Mouse (Mus musculus): Measurements from ENCODE around the gene Pgc. TPM values are rescaled to one million over a fixed set of nuclear protein-coding genes. Genes with fewer than 3 reads are reported as not detected.
A peak's percentile ranks its signal among the peaks of the same experiment; 100 is the strongest.

Pgc gene
- total RNA-seq, 2 experiments from 2014 or later: not detected

- intact Hi-C loops (cut with DNase I): loop anchor here (5.0 kb wide), 1 partner anchor 363 kb away; no protein-coding TSS in a partner anchor
- TF ChIP-seq CTCF (IDR thresholded peaks at IDR 0.05): no peak
Measured at GRCm38 (mm10) chr17:47738879-47739798, 12.5 kb downstream of the Pgc start.

DNA sequence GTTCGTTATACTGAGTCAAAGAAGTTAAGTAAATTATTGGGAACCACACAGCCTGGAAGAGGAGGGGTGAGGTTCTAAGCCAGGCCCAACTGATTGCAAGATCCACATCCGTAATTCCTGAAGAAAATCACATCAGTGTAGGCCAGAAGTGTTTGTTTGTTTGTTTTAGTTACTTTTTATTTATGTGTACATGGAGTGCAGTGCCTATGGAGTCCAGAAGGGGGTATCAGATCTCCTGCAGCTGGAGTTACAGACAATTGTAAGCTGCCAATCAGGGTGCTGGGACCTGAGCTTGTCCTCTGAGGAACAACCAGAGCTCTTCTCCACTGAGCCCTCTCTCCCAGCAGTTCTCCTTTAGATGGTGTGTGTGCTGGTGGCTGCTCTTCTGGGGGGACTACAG, 13.5 kb downstream of the Pgc start:
- peak overlapping the region; percentile 36 for H3K27ac ChIP-seq
- DNase-seq (ENCODE audit: extremely low spot score in 1 of 2, low spot score in 2 of 2): no peak
- peak; percentile 23 for TF ChIP-seq CTCF (IDR thresholded peaks at IDR 0.05)
- H3K4me3 ChIP-seq: no peak overlapping the region
- intact Hi-C loops (cut with DNase I): no loop called here

More at GRCm38 (mm10) chr17:47738879-47739798, 12.5 kb downstream of the Pgc start:
- Histone ChIP-seq H3K27ac (peak overlapping the region; percentile 87), H3K4me3 (peak overlapping the region; percentile 76)
- no peak for DNase-seq (ENCODE audit: extremely low spot score in 1 of 2, low spot score in 2 of 2)

GRCm38 (mm10) chr17:47742991-47743734, 16.5 kb downstream of the Pgc start:
- Histone ChIP-seq H3K4me3 (no peak overlapping the region), H3K27ac (no peak overlapping the region)
- intact Hi-C loops (cut with DNase I): no loop called here
- no peak for DNase-seq (ENCODE audit: extremely low spot score in 1 of 2, low spot score in 2 of 2)
- TF ChIP-seq CTCF (IDR thresholded peaks at IDR 0.05): peak; percentile 37

- no peak for TF ChIP-seq CTCF (IDR thresholded peaks at IDR 0.05)
- no peak for DNase-seq (ENCODE audit: extremely low spot score in 1 of 2, low spot score in 2 of 2)
- intact Hi-C loops (cut with DNase I): no loop called here
Measured at GRCm38 (mm10) chr17:47744086-47744485, 17.4 kb downstream of the Pgc start.

GRCm38 (mm10) chr17:47744746-47745368, 18.2 kb downstream of the Pgc start:
- H3K4me3 ChIP-seq: no peak overlapping the region
- DNase-seq (ENCODE audit: extremely low spot score in 1 of 2, low spot score in 2 of 2): no peak
- peak; percentile 38 for TF ChIP-seq CTCF (IDR thresholded peaks at IDR 0.05)
- intact Hi-C loops (cut with DNase I): no loop called here
- H3K27ac ChIP-seq: no peak overlapping the region

More at GRCm38 (mm10) chr17:47744086-47744485, 17.4 kb downstream of the Pgc start:
- Histone ChIP-seq H3K27ac (no peak overlapping the region), H3K4me3 (no peak overlapping the region)

- no peak for DNase-seq (ENCODE audit: extremely low spot score in 1 of 2, low spot score in 2 of 2)
- H3K27ac ChIP-seq: peak overlapping the region; percentile 19; the same call in 1 of the 2 replicates
- no peak overlapping the region for H3K4me3 ChIP-seq
- intact Hi-C loops (cut with DNase I): no loop called here
- no peak for TF ChIP-seq CTCF (IDR thresholded peaks at IDR 0.05)
Measured at GRCm38 (mm10) chr17:47748791-47749553, 22.3 kb downstream of the Pgc start.

DNA sequence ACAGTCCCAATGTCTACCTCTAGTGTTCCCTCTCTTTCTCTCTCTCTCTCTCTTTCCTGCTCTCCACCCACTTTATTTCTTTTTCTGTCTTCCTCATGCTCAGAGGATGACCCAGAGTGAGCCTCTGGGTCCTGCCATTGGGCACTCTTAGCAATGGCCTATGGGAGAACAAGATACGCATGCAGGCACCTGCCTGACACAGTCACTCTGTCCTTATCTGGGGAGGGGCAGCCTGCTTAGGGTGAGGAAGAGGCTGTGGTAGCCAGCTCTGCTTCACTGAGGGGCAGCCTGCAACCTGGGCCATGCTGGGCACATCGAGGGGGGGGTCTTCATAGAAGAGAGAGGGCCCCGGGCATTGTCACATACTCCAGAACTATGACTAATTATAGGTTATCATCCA, 23.0 kb downstream of the Pgc start:
- intact Hi-C loops (cut with DNase I): no loop called here
- no peak for DNase-seq (ENCODE audit: extremely low spot score in 1 of 2, low spot score in 2 of 2)
- H3K4me3 ChIP-seq: no peak overlapping the region
- TF ChIP-seq CTCF (IDR thresholded peaks at IDR 0.05): no peak
- no peak overlapping the region for H3K27ac ChIP-seq

DNA sequence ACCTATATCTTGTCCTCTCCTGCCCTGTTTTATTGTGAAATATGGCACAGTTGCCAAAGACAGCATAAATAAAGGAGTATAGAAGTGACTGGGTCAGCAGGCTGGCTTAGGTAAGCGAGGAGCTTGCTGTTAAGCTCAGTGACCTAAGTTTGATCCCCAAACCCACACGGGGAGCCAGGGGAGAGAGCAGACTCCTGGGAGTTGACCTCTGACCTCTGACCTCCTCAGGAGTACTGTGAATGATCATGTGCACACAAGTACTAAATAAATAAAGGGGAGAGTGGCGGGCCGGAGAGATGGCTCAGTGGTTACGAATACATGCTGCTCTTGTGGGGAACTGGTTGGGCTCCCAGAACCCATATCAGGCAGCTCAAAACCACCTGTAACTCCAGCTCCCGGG, 23.5 kb downstream of the Pgc start:
- TF ChIP-seq CTCF (IDR thresholded peaks at IDR 0.05): no peak
- Histone ChIP-seq H3K27ac (no peak overlapping the region), H3K4me3 (no peak overlapping the region)
- DNase-seq (ENCODE audit: extremely low spot score in 1 of 2, low spot score in 2 of 2): no peak
- intact Hi-C loops (cut with DNase I): no loop called here

DNA sequence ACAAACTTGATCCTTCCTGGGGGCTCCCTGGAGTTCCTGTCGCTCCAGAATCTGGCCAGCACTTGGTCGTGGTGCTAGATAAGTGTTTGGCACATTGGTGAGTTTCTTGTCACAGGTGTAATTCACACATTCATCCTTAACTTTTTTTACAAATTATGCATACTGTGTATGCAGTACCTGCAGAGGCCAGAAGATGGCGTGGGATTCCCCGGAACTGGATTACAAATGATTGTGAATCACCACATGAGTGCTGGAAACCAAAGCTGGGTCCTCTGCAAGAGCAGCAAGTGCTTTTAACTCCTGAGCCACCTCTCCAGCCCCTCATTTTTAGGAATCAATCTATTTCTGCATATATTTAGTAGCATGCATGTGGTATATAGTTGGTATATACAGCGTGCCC, 25.2 kb downstream of the Pgc start:
- intact Hi-C loops (cut with DNase I): no loop called here
- TF ChIP-seq CTCF (IDR thresholded peaks at IDR 0.05): peak; percentile 11; the same call in 1 of the 2 replicates
- no peak overlapping the region for H3K27ac ChIP-seq
- DNase-seq (ENCODE audit: extremely low spot score in 1 of 2, low spot score in 2 of 2): no peak
- H3K4me3 ChIP-seq: no peak overlapping the region

- Histone ChIP-seq H3K4me3 (no peak overlapping the region), H3K27ac (no peak overlapping the region)
- intact Hi-C loops (cut with DNase I): no loop called here
- no peak for TF ChIP-seq CTCF (IDR thresholded peaks at IDR 0.05)
- DNase-seq (ENCODE audit: extremely low spot score in 1 of 2, low spot score in 2 of 2): no peak
Measured at GRCm38 (mm10) chr17:47753130-47753775, 26.6 kb downstream of the Pgc start.

- intact Hi-C loops (cut with DNase I): no loop called here
- no peak for TF ChIP-seq CTCF (IDR thresholded peaks at IDR 0.05)
- DNase-seq (ENCODE audit: extremely low spot score in 1 of 2, low spot score in 2 of 2): no peak
- Histone ChIP-seq H3K4me3 (no peak overlapping the region), H3K27ac (no peak overlapping the region)
Measured at GRCm38 (mm10) chr17:47754246-47754645, 27.6 kb downstream of the Pgc start.
